Mouse (Mus musculus) CD4-positive, CD25-positive, alpha-beta regulatory T cell, adult 9 weeks (primary cell): ENCODE data around the gene Cyp2d34. TPM values are rescaled to one million over a fixed set of nuclear protein-coding genes. Genes with fewer than 3 reads are reported as not detected.

Experiments used
- polyA plus RNA-seq: library from polyadenylated mRNA; unstranded; fragments of 100-300 nt; shearing (Covaris generic); gene quantifications from one replicate; pipeline ENCODE4 v1.2.1, GENCODE M21; 2017

Gene Cyp2d34
- not detected for polyA plus RNA-seq

DNA sequence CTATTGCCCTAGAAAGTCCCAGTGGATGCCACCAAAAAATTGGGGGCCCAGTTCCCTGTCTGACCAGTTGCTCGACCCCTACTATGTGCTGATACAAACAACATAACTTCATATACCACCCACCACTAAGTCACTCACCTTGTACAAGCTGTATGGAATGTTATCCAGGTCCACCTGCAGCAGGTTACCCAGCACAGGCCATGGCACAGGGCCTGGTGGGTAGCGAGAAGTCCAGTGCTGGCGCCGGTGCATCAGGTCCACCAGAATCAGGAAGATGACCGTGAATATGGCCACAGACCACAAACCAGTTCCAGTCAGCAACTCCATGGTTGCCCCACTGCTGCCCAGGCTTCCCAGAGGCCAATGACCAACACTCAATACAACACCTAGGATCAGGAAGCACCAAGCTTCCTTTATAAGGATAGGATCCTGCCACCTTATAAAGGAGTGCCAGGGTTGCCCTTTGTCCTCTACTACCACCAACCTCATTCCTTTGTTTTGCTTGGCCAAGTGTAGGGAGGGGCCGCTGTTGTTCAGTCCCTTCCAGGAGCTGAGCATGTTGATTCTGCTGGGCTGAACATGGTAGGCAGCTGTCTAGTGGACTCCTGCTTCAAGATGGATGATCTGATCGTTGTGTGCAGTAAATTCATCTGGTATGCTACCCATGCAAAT, at the start of gene Cyp2d34:
Gene Cyp2d34 (minus strand): TSS at position 416 of the 672 bp plus-strand sequence.

Other genes with a start within 250 kb of the Cyp2d34 start
- gene Cyp2d22, start 240.7 kb downstream of the Cyp2d34 start, polyA plus RNA-seq, result 10.7 TPM
- not detected for gene Cyp2d11, start 226.9 kb downstream of the Cyp2d34 start, polyA plus RNA-seq
- not detected for gene Cyp2d10, start 213.8 kb downstream of the Cyp2d34 start, polyA plus RNA-seq
- gene Cyp2d9, start 187.5 kb downstream of the Cyp2d34 start, polyA plus RNA-seq, result not detected
- not detected for gene Cyp2d12, start 65.9 kb downstream of the Cyp2d34 start, polyA plus RNA-seq
- not detected for gene Cyp2d40, start 143.2 kb upstream of the Cyp2d34 start, polyA plus RNA-seq
- gene Cyp2d26, start 173.3 kb upstream of the Cyp2d34 start, polyA plus RNA-seq, result not detected